Mouse (Mus musculus) heart, adult 2 months (tissue): ENCODE data around the gene Znhit6.

Source experiments
- CTCF ChIP-seq: fragments of 200-600 bp; IDR thresholded peaks from 2 replicates; pipeline ENCODE4 v1.8.1; 2022; ENCODE audit warnings: antibody characterized with exemption, mild to moderate bottlenecking, moderate library complexity
- POLR2A ChIP-seq: fragments of 200-500 bp; IDR thresholded peaks from 2 replicates; pipeline ENCODE4 v1.6.1; 2011; ENCODE audit warnings: mild to moderate bottlenecking, low read depth, low read length, control low read depth; ENCODE audit not compliant: insufficient read depth

- TF ChIP-seq POLR2A (no peak), CTCF (no peak)
Measured at GRCm38 (mm10) chr3:145654028-145654427, 78.0 kb downstream of the Znhit6 start.
